Mouse (Mus musculus): ENCODE measurements around the gene BC028528.

- no peak for TF ChIP-seq ZNF384 (IDR thresholded peaks at IDR 0.05; ENCODE audit: low read depth, low read length)
- no peak for TF ChIP-seq MEF2A (IDR thresholded peaks at IDR 0.05; ENCODE audit: borderline replicate concordance, low read depth, low read length)
- TF ChIP-seq TCF12 (IDR thresholded peaks at IDR 0.05; ENCODE audit: low read depth, low read length): no peak
- TF ChIP-seq POLR2A (IDR thresholded peaks at IDR 0.05; ENCODE audit: low read depth, low read length): no peak
- TF ChIP-seq RAD21 (IDR thresholded peaks at IDR 0.05; ENCODE audit: low read depth, low read length): no peak
- no peak for TF ChIP-seq CTCF (conservative IDR thresholded peaks at IDR 0.05 in 1 of 2, IDR thresholded peaks at IDR 0.05 in 1 of 2; ENCODE audit: low read depth in 2 of 2, low read length in 2 of 2)
- no peak for TF ChIP-seq TBP (conservative IDR thresholded peaks at IDR 0.05; ENCODE audit: low read depth, low read length)
- TF ChIP-seq ZC3H11A (IDR thresholded peaks at IDR 0.05; ENCODE audit: low read depth, low read length): no peak
- TF ChIP-seq JUN (IDR thresholded peaks at IDR 0.05; ENCODE audit: insufficient read depth, low read depth, low read length): no peak
- TF ChIP-seq EP300 (IDR thresholded peaks at IDR 0.05; ENCODE audit: low read length): no peak
- TF ChIP-seq SIN3A (IDR thresholded peaks at IDR 0.05; ENCODE audit: low read length): no peak
- TF ChIP-seq MXI1 (IDR thresholded peaks at IDR 0.05; ENCODE audit: low read depth, low read length): no peak
- TF ChIP-seq MAX (IDR thresholded peaks at IDR 0.05; ENCODE audit: low read length): no peak
These were observed 26.8 kb downstream of the BC028528 start for GRCm38 (mm10) chr3:95865050-95865449.

Measured in CH12.LX (cell line).